ENCODE assay signal across 9 mouse cellular contexts in the genomic region with DNA sequence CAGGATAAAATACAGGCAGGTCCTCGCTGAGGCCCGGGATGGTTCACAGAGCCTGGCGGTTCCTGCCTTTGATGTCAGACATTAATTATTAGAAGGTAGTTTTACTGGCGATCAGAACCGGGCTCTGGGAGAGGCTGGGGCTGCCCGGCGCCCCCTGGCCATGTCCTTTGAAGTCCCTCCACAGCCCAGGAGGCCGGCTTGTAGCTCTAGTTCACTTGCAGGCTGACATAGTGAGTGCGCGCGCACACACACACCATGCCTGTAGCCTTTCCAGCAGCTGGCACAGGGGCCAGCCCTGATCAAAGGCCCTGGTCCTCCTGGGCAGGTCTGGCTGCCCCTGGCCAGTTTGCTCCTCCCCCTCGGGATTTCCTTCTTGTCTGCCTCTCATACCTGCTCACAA. TPM values are rescaled to one million over a fixed set of nuclear protein-coding genes. Genes with fewer than 3 reads are reported as not detected.
DNase-seq lines count a peak whose midpoint lies in the region; ATAC-seq and TF ChIP-seq lines count a peak whose summit lies in the region.
"Had no signal": no experiment of that assay in that cellular context is flagged by ENCODE, and none has a peak within 500 bp of the region (broad histone marks: within the 10 kb centered on the region; RNA-seq: fewer than 3 reads in every experiment).

No protein-coding gene starts in this region.

- ATAC-seq in intestine, embryonic 14.5 days (replicated peaks; ENCODE audit: low FRiP score, low TSS enrichment, low read depth) = 0 out of 2 replicates have a peak, but pooled peaks have one; percentile 18
- no peak for ATAC-seq in intestine, postnatal 0 days
- no peak for ATAC-seq in forebrain, embryonic 14.5 days
- peak; percentile 74 for ATAC-seq in kidney, postnatal 0 days (replicated peaks; ENCODE audit: low FRiP score, low read depth)
- peak; percentile 42 for ATAC-seq in neural tube, embryonic 13.5 days (ENCODE audit: low read depth)

- peaks cover 26% of the 10 kb centered on the region for H3K36me3 ChIP-seq in intestine, embryonic 14.5 days (ENCODE audit: control insufficient read depth, insufficient read depth, low read length)
- H3K36me3 ChIP-seq in intestine, postnatal 0 days (ENCODE audit: control insufficient read depth, insufficient read depth) = peaks cover 51% of the 10 kb centered on the region
- peaks cover 30% of the 10 kb centered on the region for H3K36me3 ChIP-seq in forebrain, embryonic 14.5 days (ENCODE audit: control insufficient read depth, insufficient read depth, low read length)
- H3K36me3 ChIP-seq in kidney, postnatal 0 days (ENCODE audit: insufficient read depth, low read length) = 0 out of 2 replicates have a peak, but pooled peaks cover 18% of the 10 kb centered on the region
- peaks cover 57% of the 10 kb centered on the region for H3K36me3 ChIP-seq in neural tube, embryonic 13.5 days

- no peak for DNase-seq in intestine, embryonic 14.5 days (ENCODE audit: low spot score)
- peak; percentile 28 for DNase-seq in forebrain, embryonic 14.5 days (ENCODE audit: low spot score)
- peak; percentile 64 for DNase-seq in kidney, postnatal 0 days (ENCODE audit: low spot score)
- DNase-seq in right cerebral cortex, postnatal 4 days = no peak
- no peak for DNase-seq in ovary, adult 18-20 months (ENCODE audit: low spot score)
- no peak for DNase-seq in layer of hippocampus, postnatal 25 days (ENCODE audit: extremely low spot score in 1 of 2, low spot score in 1 of 2)
- DNase-seq: cerebellum, adult 9-11 months had no signal

- no peak overlapping the region for H3K9ac ChIP-seq in intestine, embryonic 14.5 days (ENCODE audit: low read length)
- no peak overlapping the region for H3K9ac ChIP-seq in intestine, postnatal 0 days (ENCODE audit: low read depth, low read length)
- H3K9ac ChIP-seq in forebrain, embryonic 14.5 days (ENCODE audit: low read length) = no peak overlapping the region
- H3K9ac ChIP-seq in kidney, postnatal 0 days (ENCODE audit: low read depth, low read length) = no peak overlapping the region
- H3K9ac ChIP-seq in neural tube, embryonic 13.5 days = peak overlapping the region; percentile 36; the same call in 1 of the 2 replicates

- no peaks in the 10 kb centered on the region for H3K27me3 ChIP-seq in intestine, embryonic 14.5 days (replicated peaks; ENCODE audit: control insufficient read depth, insufficient read depth, low read length)
- H3K27me3 ChIP-seq in intestine, postnatal 0 days (replicated peaks; ENCODE audit: control insufficient read depth, insufficient read depth, low read length) = no peaks in the 10 kb centered on the region
- H3K27me3 ChIP-seq in forebrain, embryonic 14.5 days (replicated peaks; ENCODE audit: control insufficient read depth, insufficient read depth, low read length) = no peaks in the 10 kb centered on the region
- no peaks in the 10 kb centered on the region for H3K27me3 ChIP-seq in kidney, postnatal 0 days (ENCODE audit: insufficient read depth, low read length)
- H3K27me3 ChIP-seq in neural tube, embryonic 13.5 days = no peaks in the 10 kb centered on the region

- no peaks in the 10 kb centered on the region for H3K9me3 ChIP-seq in intestine, embryonic 14.5 days (ENCODE audit: control insufficient read depth, low read length)
- H3K9me3 ChIP-seq in intestine, postnatal 0 days (ENCODE audit: control insufficient read depth) = no peaks in the 10 kb centered on the region
- H3K9me3 ChIP-seq in forebrain, embryonic 14.5 days (replicated peaks; ENCODE audit: control insufficient read depth, low read length) = no peaks in the 10 kb centered on the region
- no peaks in the 10 kb centered on the region for H3K9me3 ChIP-seq in kidney, postnatal 0 days (replicated peaks; ENCODE audit: low read length)
- no peaks in the 10 kb centered on the region for H3K9me3 ChIP-seq in neural tube, embryonic 13.5 days

- no peak overlapping the region for H3K4me3 ChIP-seq in intestine, embryonic 14.5 days (ENCODE audit: low read depth, low read length)
- H3K4me3 ChIP-seq in intestine, postnatal 0 days (ENCODE audit: low read depth, low read length) = no peak overlapping the region
- no peak overlapping the region for H3K4me3 ChIP-seq in forebrain, embryonic 14.5 days (ENCODE audit: low read depth, low read length)
- H3K4me3 ChIP-seq in kidney, postnatal 0 days (replicated peaks; ENCODE audit: low read depth, low read length) = no peak overlapping the region
- H3K4me3 ChIP-seq in neural tube, embryonic 13.5 days = no peak overlapping the region

- no peak overlapping the region for H3K4me2 ChIP-seq in intestine, embryonic 14.5 days (ENCODE audit: low read length)
- H3K4me2 ChIP-seq in intestine, postnatal 0 days (replicated peaks; ENCODE audit: low read depth) = no peak overlapping the region
- no peak overlapping the region for H3K4me2 ChIP-seq in forebrain, embryonic 14.5 days (ENCODE audit: low read length)
- no peak overlapping the region for H3K4me2 ChIP-seq in kidney, postnatal 0 days (ENCODE audit: low read length)
- H3K4me2 ChIP-seq in neural tube, embryonic 13.5 days = no peak overlapping the region

- WGBS in intestine, embryonic 14.5 days = 34% methylated on average over 12 of the region's 12 CpGs
- WGBS in intestine, postnatal 0 days = 64% methylated on average over 12 of the region's 12 CpGs
- WGBS in forebrain, embryonic 14.5 days = 45% methylated on average over 12 of the region's 12 CpGs
- WGBS in kidney, postnatal 0 days = 24% methylated on average over 12 of the region's 12 CpGs
- 12% methylated on average over 12 of the region's 12 CpGs for WGBS in neural tube, embryonic 13.5 days

- H3K4me1 ChIP-seq in intestine, embryonic 14.5 days (replicated peaks; ENCODE audit: control insufficient read depth, insufficient read depth, low read length) = peaks cover 9% of the 10 kb centered on the region
- no peaks in the 10 kb centered on the region for H3K4me1 ChIP-seq in intestine, postnatal 0 days (replicated peaks; ENCODE audit: control insufficient read depth, insufficient read depth, low read length)
- H3K4me1 ChIP-seq in forebrain, embryonic 14.5 days (ENCODE audit: control insufficient read depth, insufficient read depth, low read length) = no peaks in the 10 kb centered on the region
- H3K4me1 ChIP-seq in kidney, postnatal 0 days (replicated peaks; ENCODE audit: insufficient read depth, low read length) = peaks cover 15% of the 10 kb centered on the region
- H3K4me1 ChIP-seq in neural tube, embryonic 13.5 days (replicated peaks) = peaks cover 23% of the 10 kb centered on the region

- H3K27ac ChIP-seq in intestine, embryonic 14.5 days (ENCODE audit: low read depth) = no peak overlapping the region
- no peak overlapping the region for H3K27ac ChIP-seq in intestine, postnatal 0 days (ENCODE audit: low read depth, low read length)
- H3K27ac ChIP-seq in forebrain, embryonic 14.5 days (ENCODE audit: low read depth, low read length) = 0 out of 2 replicates have a peak overlapping the region, but pooled peaks have one; percentile 29
- peak overlapping the region; percentile 26 for H3K27ac ChIP-seq in kidney, postnatal 0 days
- peak overlapping the region; percentile 73 for H3K27ac ChIP-seq in neural tube, embryonic 13.5 days (replicated peaks)

- no peak for TF ChIP-seq CTCF in intestine, postnatal 0 days (IDR thresholded peaks at IDR 0.05; ENCODE audit: low read depth)
- TF ChIP-seq CTCF in kidney, postnatal 0 days (IDR thresholded peaks at IDR 0.05; ENCODE audit: low read depth) = no peak

RNA-seq across cellular contexts. Expression of gene Cenpx, which starts 17.9 kb away (rescaled TPM):
- 178 TPM in 2 replicates for polyA plus RNA-seq in intestine, embryonic 14.5 days (2014; fragmentation: Nextera tagmentation; extraction: Ambion mirVana)
- polyA plus RNA-seq in intestine, postnatal 0 days (2015; fragmentation: Nextera tagmentation; extraction: Ambion mirVana) = 127 and 131 TPM in 2 replicates
- polyA plus RNA-seq in forebrain, embryonic 14.5 days (2014; fragmentation: Nextera tagmentation; extraction: Ambion mirVana) = 108 and 140 TPM in 2 replicates
- polyA plus RNA-seq in kidney, postnatal 0 days (2015; fragmentation: Nextera tagmentation; extraction: Ambion mirVana) = 160 and 174 TPM in 2 replicates
- 91.2 and 101 TPM in 2 replicates for polyA plus RNA-seq in neural tube, embryonic 13.5 days (2015; fragmentation: Nextera tagmentation; extraction: Ambion mirVana)
- 10 to 100 TPM; 20.1 to 21.9 TPM for total RNA-seq in layer of hippocampus, postnatal 25 days (2021)

RNA-seq across cellular contexts. Expression of gene Lrrc45, which starts 18.1 kb away (rescaled TPM):
- 42.8 and 44.9 TPM in 2 replicates for polyA plus RNA-seq in intestine, embryonic 14.5 days (2014; fragmentation: Nextera tagmentation; extraction: Ambion mirVana)
- polyA plus RNA-seq in intestine, postnatal 0 days (2015; fragmentation: Nextera tagmentation; extraction: Ambion mirVana) = 13.5 and 14.5 TPM in 2 replicates
- 39.0 and 59.5 TPM in 2 replicates for polyA plus RNA-seq in forebrain, embryonic 14.5 days (2014; fragmentation: Nextera tagmentation; extraction: Ambion mirVana)
- 31.3 and 33.5 TPM in 2 replicates for polyA plus RNA-seq in kidney, postnatal 0 days (2015; fragmentation: Nextera tagmentation; extraction: Ambion mirVana)
- polyA plus RNA-seq in neural tube, embryonic 13.5 days (2015; fragmentation: Nextera tagmentation; extraction: Ambion mirVana) = 64.4 and 66.0 TPM in 2 replicates
- total RNA-seq in layer of hippocampus, postnatal 25 days (2021) = 10 to 100 TPM; 47.0 to 65.2 TPM

RNA-seq across cellular contexts. Expression of gene Aspscr1, which starts 22.9 kb away (rescaled TPM):
- 93.2 and 104 TPM in 2 replicates for polyA plus RNA-seq in intestine, embryonic 14.5 days (2014; fragmentation: Nextera tagmentation; extraction: Ambion mirVana)
- 105 and 106 TPM in 2 replicates for polyA plus RNA-seq in intestine, postnatal 0 days (2015; fragmentation: Nextera tagmentation; extraction: Ambion mirVana)
- polyA plus RNA-seq in forebrain, embryonic 14.5 days (2014; fragmentation: Nextera tagmentation; extraction: Ambion mirVana) = 129 TPM in 2 replicates
- polyA plus RNA-seq in kidney, postnatal 0 days (2015; fragmentation: Nextera tagmentation; extraction: Ambion mirVana) = 122 TPM in 2 replicates
- 131 and 141 TPM in 2 replicates for polyA plus RNA-seq in neural tube, embryonic 13.5 days (2015; fragmentation: Nextera tagmentation; extraction: Ambion mirVana)
- total RNA-seq in layer of hippocampus, postnatal 25 days (2021) = 10 to 100 TPM; 50.0 to 55.7 TPM

RNA-seq across cellular contexts. Expression of gene Rac3, which starts 25.6 kb away (rescaled TPM):
- 9.4 and 10.2 TPM in 2 replicates for polyA plus RNA-seq in intestine, embryonic 14.5 days (2014; fragmentation: Nextera tagmentation; extraction: Ambion mirVana)
- polyA plus RNA-seq in intestine, postnatal 0 days (2015; fragmentation: Nextera tagmentation; extraction: Ambion mirVana) = 9.0 TPM in 2 replicates
- polyA plus RNA-seq in forebrain, embryonic 14.5 days (2014; fragmentation: Nextera tagmentation; extraction: Ambion mirVana) = 110 and 119 TPM in 2 replicates
- 23.4 and 23.7 TPM in 2 replicates for polyA plus RNA-seq in kidney, postnatal 0 days (2015; fragmentation: Nextera tagmentation; extraction: Ambion mirVana)
- 235 and 267 TPM in 2 replicates for polyA plus RNA-seq in neural tube, embryonic 13.5 days (2015; fragmentation: Nextera tagmentation; extraction: Ambion mirVana)
- 10 to 100 TPM; 33.7 to 46.8 TPM for total RNA-seq in layer of hippocampus, postnatal 25 days (2021)

RNA-seq across cellular contexts. Expression of gene Dcxr, which starts 31.4 kb away (rescaled TPM):
- 25.3 and 25.8 TPM in 2 replicates for polyA plus RNA-seq in intestine, embryonic 14.5 days (2014; fragmentation: Nextera tagmentation; extraction: Ambion mirVana)
- 81.1 and 88.6 TPM in 2 replicates for polyA plus RNA-seq in intestine, postnatal 0 days (2015; fragmentation: Nextera tagmentation; extraction: Ambion mirVana)
- 11.2 and 13.7 TPM in 2 replicates for polyA plus RNA-seq in forebrain, embryonic 14.5 days (2014; fragmentation: Nextera tagmentation; extraction: Ambion mirVana)
- polyA plus RNA-seq in kidney, postnatal 0 days (2015; fragmentation: Nextera tagmentation; extraction: Ambion mirVana) = 112 and 123 TPM in 2 replicates
- polyA plus RNA-seq in neural tube, embryonic 13.5 days (2015; fragmentation: Nextera tagmentation; extraction: Ambion mirVana) = 10.6 and 13.0 TPM in 2 replicates
- total RNA-seq in layer of hippocampus, postnatal 25 days (2021) = 10 to 100 TPM; 12.4 to 12.9 TPM

Comparison
In these comparisons a context has a peak if more than half of its experiments do, and no peak if none do; other contexts are left out.
1. ATAC-seq: peak in intestine, embryonic 14.5 days (single experiment), kidney, postnatal 0 days (single experiment) and neural tube, embryonic 13.5 days (single experiment); none in intestine, postnatal 0 days (single experiment) and forebrain, embryonic 14.5 days (single experiment).
2. DNase-seq: peak in forebrain, embryonic 14.5 days (single experiment) and kidney, postnatal 0 days (single experiment); none in intestine, embryonic 14.5 days (single experiment), right cerebral cortex, postnatal 4 days (single experiment), ovary, adult 18-20 months (single experiment) and layer of hippocampus, postnatal 25 days (0 of 2).
3. H3K27ac ChIP-seq: peak in forebrain, embryonic 14.5 days (single experiment), kidney, postnatal 0 days (single experiment) and neural tube, embryonic 13.5 days (single experiment); none in intestine, embryonic 14.5 days (single experiment) and intestine, postnatal 0 days (single experiment).